ENCODE assay signal across 25 mouse cellular contexts in genomic region chr17:29939011-29939410, GRCm38 (mm10). TPM values are rescaled to one million over a fixed set of nuclear protein-coding genes. Genes with fewer than 3 reads are reported as not detected.
DNase-seq lines count a peak whose midpoint lies in the region; ATAC-seq and TF ChIP-seq lines count a peak whose summit lies in the region.
"Had no signal": no experiment of that assay in that cellular context is flagged by ENCODE, and none has a peak within 500 bp of the region (broad histone marks: within the 10 kb centered on the region; RNA-seq: fewer than 3 reads in every experiment).

No protein-coding gene starts in this region.

- H3K4me1 ChIP-seq in limb, embryonic 15.5 days, result no peaks in the 10 kb centered on the region
- H3K4me1 ChIP-seq: embryonic facial prominence, embryonic 15.5 days; forebrain, embryonic 15.5 days; hindbrain, embryonic 13.5 days; liver, embryonic 15.5 days; megakaryocyte, embryonic 14.5 days; midbrain, embryonic 12.5 days had no signal

- 55% methylated on average over 5 of the region's 5 CpGs for WGBS in limb, embryonic 15.5 days

- no peaks in the 10 kb centered on the region for H3K36me3 ChIP-seq in limb, embryonic 15.5 days
- H3K36me3 ChIP-seq: embryonic facial prominence, embryonic 15.5 days; forebrain, embryonic 15.5 days; hindbrain, embryonic 13.5 days; liver, embryonic 15.5 days; midbrain, embryonic 12.5 days had no signal

- H3K27me3 ChIP-seq in limb, embryonic 15.5 days, result no peaks in the 10 kb centered on the region
- H3K27me3 ChIP-seq: embryonic facial prominence, embryonic 15.5 days; hindbrain, embryonic 13.5 days had no signal

- H3K4me2 ChIP-seq in limb, embryonic 15.5 days, result no peak overlapping the region
- H3K4me2 ChIP-seq: embryonic facial prominence, embryonic 15.5 days; forebrain, embryonic 15.5 days; hindbrain, embryonic 13.5 days; liver, embryonic 15.5 days; midbrain, embryonic 12.5 days had no signal

- H3K9me3 ChIP-seq in limb, embryonic 15.5 days, result no peaks in the 10 kb centered on the region
- H3K9me3 ChIP-seq: embryonic facial prominence, embryonic 15.5 days; forebrain, embryonic 15.5 days; hindbrain, embryonic 13.5 days; liver, embryonic 15.5 days had no signal

- no peak overlapping the region for H3K9ac ChIP-seq in limb, embryonic 15.5 days
- H3K9ac ChIP-seq: embryonic facial prominence, embryonic 15.5 days; forebrain, embryonic 15.5 days; hindbrain, embryonic 13.5 days; liver, embryonic 15.5 days; midbrain, embryonic 12.5 days had no signal

- no peak for ATAC-seq in limb, embryonic 15.5 days (ENCODE audit: insufficient number of reproducible peaks, low FRiP score, low TSS enrichment, low read depth)
- ATAC-seq: forebrain, embryonic 15.5 days; intestine, embryonic 16.5 days had no signal

- intact Hi-C loops in gastrocnemius, adult 2 months (cut with DNase I), result no loop called here

- peak; percentile 42 for DNase-seq in heart, postnatal 4 days
- DNase-seq in heart, adult 8-10 months (ENCODE audit: low spot score), result no peak
- peak; percentile 50 for DNase-seq in adipocyte (ENCODE audit: low spot score)
- DNase-seq in gastrocnemius, adult 2 months, result peak; percentile 64
- DNase-seq in urinary bladder, adult 2 months (ENCODE audit: low spot score), result no peak
- DNase-seq in retina, postnatal 1 day, result no peak
- DNase-seq: adrenal gland, postnatal 25 days; cerebellum, adult 11-12 months; cerebellum, adult 9-11 months; kidney, adult 8-10 months; layer of hippocampus, postnatal 36 days; left cerebral cortex, postnatal 4 days; right cerebral cortex, postnatal 25 days; spleen, adult 18-20 months; thymus, adult 18-20 months; thymus, postnatal 25 days had no signal

- no peak overlapping the region for H3K4me3 ChIP-seq in gastrocnemius, adult 2 months
- H3K4me3 ChIP-seq in limb, embryonic 15.5 days, result no peak overlapping the region
- H3K4me3 ChIP-seq: embryonic facial prominence, embryonic 15.5 days; forebrain, embryonic 15.5 days; hindbrain, embryonic 13.5 days; liver, embryonic 15.5 days; megakaryocyte, embryonic 14.5 days; midbrain, embryonic 12.5 days had no signal

- TF ChIP-seq CTCF in gastrocnemius, adult 2 months (IDR thresholded peaks at IDR 0.05), result no peak

- no peak overlapping the region for H3K27ac ChIP-seq in gastrocnemius, adult 2 months
- peak overlapping the region; percentile 69 for H3K27ac ChIP-seq in limb, embryonic 15.5 days
- H3K27ac ChIP-seq: embryonic facial prominence, embryonic 15.5 days; forebrain, embryonic 15.5 days; hindbrain, embryonic 13.5 days; kidney, postnatal 0 days; liver, embryonic 15.5 days; midbrain, embryonic 12.5 days had no signal

RNA-seq across cellular contexts. Expression of gene Mdga1, which starts 30.9 kb away (rescaled TPM):
- 10 to 100 TPM; 16.9 to 17.3 TPM for total RNA-seq in heart, postnatal 4 days (2021)
- total RNA-seq in heart, adult 8-10 months (2022), result 10 to 100 TPM; 15.6 to 17.3 (median 16.4) TPM
- total RNA-seq in gastrocnemius, adult 2 months (2021), result 10 to 100 TPM; 29.5 to 41.3 TPM
- 4.0 and 5.8 TPM in 2 replicates for polyA plus RNA-seq in limb, embryonic 15.5 days (2015; fragmentation: Nextera tagmentation; extraction: Ambion mirVana)
- polyA plus RNA-seq in urinary bladder, adult 2 months (2012; rRNA removed), result 4.0 and 5.6 TPM in 2 replicates

Comparison
In these comparisons a context has a peak if more than half of its experiments do, and no peak if none do; other contexts are left out.
1. DNase-seq: peak in heart, postnatal 4 days (single experiment), adipocyte (single experiment) and gastrocnemius, adult 2 months (single experiment); none in heart, adult 8-10 months (single experiment), urinary bladder, adult 2 months (single experiment) and retina, postnatal 1 day (single experiment).